Mouse (Mus musculus): Measurements from ENCODE around the gene Angptl7.

Angptl7 gene

DNA sequence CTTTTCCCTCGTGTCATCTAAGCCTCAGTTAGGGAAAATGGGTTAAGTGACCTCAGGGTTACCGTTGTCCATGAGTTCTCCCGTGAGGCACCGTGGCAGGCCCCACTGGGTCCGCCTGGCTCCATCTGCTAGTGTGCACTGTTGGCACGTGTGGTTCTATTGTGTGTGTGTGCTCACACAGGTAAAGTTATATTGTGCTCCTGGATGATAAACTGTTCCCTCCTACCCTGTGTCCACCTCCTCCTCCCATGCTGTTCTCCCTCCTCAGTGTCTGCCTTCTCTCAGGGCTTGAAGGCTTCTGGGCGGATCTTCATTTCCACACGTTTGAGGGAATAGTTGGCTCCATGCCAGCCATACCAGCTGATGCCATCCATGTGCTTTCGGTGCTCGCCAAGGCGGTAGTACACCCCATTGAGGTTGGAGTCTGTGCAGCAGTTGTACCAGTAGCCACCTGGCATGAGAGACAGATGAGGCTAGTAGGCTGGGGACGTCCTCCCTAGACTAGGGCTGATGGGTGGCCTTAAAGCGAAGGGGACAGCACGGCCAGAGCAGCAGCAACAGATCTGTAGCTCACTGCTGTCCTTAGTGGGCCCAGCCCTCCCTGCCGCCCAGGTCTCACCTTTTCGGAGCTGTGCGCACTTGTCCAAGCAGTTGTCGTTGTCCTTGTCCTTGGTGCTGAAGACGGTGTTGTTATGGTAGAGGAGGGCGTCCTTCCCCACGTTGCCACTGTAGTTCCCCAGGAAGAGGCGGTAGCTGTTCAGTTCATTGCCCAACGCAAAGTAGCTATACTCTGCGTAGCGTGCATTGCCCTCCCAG is 4.2 kb downstream of the Angptl7 start:
- no peak for DNase-seq (ENCODE audit: low spot score)

- no peak for DNase-seq (ENCODE audit: low spot score)
Measured at GRCm38 (mm10) chr4:148495160-148495559, 5.1 kb downstream of the Angptl7 start.

DNA sequence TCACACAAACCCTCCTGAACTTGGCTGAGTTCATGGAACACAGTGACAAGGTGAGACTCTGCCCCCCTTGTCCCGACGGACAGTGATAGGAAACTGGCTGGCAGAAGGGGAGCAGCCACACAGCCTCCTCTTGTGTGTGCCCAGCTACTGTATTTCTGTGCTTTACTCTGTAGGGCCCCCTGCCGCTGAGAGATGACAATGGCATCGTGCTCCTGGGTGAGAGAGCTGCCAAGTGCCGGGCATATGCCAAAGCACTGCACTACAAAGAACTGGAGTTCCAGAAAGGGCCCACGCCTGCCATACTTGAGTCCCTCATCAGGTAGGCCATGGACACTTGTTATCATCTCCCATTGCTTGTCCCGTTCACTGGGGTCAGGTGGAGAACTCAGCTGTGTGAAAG is 8.8 kb downstream of the Angptl7 start:
- no peak for DNase-seq (ENCODE audit: low spot score)

- no peak for DNase-seq (ENCODE audit: low spot score)
Measured at GRCm38 (mm10) chr4:148490502-148490901, 9.8 kb downstream of the Angptl7 start.

DNA sequence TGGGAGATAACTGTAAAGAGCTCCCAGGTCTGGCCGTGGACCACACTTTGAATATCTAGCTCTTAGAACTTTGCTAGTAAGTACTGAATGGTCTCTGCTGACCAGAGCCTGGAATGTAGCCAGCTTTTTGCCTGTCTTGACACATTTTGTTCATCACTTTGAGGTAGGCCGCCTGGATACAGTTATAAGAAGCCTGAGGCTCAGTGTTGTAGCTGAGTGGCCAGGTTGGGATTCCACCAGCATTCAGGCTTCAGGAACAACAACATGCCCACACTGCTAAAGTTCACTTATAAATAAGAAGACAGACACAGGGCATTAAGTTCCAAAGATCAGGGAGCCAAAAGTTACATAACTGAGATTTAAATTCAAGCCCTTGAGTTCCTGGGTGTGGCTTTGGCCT is 12.4 kb downstream of the Angptl7 start:
- DNase-seq (ENCODE audit: low spot score): no peak

- no peak for DNase-seq (ENCODE audit: low spot score)
Measured at GRCm38 (mm10) chr4:148484511-148484910, 15.7 kb downstream of the Angptl7 start.

- no peak for DNase-seq (ENCODE audit: low spot score)
Measured at GRCm38 (mm10) chr4:148481557-148482168, 18.6 kb downstream of the Angptl7 start.

DNA sequence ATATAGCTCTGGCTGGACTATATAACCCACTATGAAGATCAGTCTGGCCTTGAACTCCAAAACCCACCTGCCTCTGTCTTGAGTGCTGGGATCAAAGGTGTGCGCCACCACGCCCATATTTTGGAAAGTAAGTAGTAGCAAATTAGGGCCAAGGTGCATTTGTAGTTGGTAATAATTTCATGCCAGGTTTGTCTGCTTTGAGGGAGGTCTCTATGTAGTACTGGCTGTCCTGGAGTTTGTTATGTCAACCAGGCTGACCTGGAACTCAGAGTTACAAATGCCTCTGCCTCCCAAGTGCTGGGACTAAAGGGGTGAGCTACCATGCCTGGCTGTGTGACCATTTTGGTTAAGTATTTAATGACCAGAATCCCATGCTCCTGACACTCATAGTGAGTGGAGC is 20.0 kb downstream of the Angptl7 start:
- no peak for DNase-seq (ENCODE audit: low spot score)

- DNase-seq (ENCODE audit: low spot score): no peak
Measured at GRCm38 (mm10) chr4:148473496-148473895, 26.8 kb downstream of the Angptl7 start.

DNA sequence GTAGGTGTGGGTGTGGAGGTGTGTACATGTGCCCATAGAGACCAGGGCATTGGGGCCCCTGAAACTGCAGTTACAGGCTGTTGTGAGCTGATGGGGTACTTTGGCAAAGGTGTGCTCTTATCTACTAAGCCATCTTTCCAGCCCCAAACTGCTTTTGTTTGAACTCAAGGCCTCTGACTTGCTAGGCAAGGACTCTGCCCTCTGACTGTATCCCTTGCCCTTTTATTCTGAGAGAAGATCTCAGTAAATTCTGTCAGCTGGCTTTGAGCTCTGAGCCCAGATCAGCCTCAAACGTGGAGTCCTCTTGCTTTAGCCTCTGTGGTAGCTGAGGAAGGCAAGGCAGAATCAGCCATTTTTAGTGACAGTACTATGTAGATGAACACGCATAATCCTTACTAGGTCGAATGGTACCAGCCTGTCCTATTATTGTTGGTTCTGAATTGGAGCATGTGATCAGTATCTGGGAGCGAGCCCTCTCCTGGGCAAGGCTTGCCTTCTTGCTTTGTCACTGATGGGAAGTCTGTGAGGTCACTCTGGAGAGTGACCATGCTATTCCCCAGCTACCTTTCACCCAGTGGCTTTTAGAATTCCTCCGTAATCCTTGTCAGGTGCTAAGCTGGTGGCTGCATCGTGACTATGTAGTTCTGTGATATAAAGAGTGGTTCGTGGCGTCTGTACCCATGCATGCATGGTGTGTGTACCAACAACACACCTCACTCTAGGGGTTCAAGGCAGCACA is 27.7 kb downstream of the Angptl7 start:
- DNase-seq (ENCODE audit: low spot score): no peak

DNA sequence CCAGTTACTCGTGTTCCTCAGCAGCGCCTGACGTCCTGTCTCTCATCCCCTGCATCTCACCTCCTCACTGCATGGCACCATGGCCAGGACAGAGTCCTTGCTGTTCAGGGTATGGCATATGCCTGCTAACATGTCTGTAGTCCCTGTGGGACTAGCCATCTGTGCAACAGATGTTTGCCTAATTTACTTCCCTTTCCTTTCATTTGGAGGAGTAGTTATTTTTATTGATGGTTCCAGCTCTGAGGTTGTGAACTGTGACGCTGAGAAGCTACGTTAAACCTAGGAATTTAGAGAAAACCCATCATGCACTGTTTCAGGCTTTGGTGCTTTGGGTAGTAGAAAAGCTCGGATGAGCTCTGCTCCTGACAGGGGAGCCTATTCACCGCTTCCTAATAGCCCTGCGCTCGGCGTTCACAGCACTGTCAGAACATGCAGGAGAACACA is 28.9 kb downstream of the Angptl7 start:
- DNase-seq (ENCODE audit: low spot score): no peak

DNA sequence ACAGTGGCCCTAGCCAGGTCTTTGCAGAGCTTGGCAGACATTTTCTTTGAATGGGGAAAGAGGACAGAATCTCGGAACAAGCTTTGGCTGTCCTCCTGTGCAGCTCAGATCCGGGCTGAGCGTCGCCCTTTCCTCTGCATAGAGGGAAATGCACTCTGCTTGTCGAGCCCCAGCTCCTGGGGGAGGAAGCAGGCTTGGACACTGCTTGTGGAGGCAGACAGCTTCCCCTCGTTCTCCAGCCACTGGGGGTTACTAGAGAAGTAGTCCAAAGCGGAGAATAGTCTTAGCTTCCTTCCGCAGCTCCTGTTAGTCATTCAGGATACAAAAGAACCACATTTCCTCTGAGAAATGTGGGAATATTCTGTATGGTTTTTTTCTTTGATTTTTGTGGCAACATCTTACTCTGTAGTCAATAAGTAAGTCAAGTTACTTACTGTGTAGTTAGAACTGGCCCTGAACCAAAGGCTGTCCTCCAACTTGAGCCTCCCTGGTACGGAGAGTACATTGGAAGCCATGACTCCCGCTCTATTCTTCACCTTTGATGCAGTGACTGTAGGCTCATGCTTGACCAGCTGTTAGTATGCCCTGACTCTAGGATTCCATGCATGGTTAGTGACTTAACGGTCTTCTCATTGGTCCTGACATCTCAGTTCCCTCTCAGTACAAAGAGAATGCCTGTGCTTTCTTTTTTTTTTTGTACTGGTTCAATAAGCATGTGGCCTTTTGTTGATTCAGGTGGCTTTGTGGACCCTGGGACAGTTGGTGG is 30.6 kb downstream of the Angptl7 start:
- DNase-seq (ENCODE audit: low spot score): no peak

- DNase-seq (ENCODE audit: low spot score): no peak
Measured at GRCm38 (mm10) chr4:148468396-148468795, 31.9 kb downstream of the Angptl7 start.

- DNase-seq (ENCODE audit: low spot score): no peak
Measured at GRCm38 (mm10) chr4:148466511-148467079, 33.7 kb downstream of the Angptl7 start.

DNA sequence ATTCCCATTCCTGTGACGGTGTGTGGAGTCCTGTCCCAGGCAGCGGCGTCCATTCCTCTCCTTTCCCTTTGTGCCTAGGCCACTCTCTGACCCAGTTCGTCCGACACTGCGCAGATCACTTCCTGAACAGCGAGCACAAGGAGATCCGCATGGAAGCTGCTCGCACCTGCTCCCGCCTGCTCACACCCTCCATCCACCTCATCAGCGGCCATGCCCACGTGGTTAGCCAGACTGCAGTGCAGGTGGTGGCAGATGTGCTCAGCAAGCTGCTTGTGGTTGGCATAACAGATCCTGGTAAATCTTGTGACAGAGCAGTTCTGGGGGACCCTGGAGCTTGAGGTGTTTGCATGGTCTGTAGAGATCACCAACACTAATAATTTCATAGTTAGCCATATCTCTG is 35.4 kb downstream of the Angptl7 start:
- DNase-seq (ENCODE audit: low spot score): no peak

- no peak for DNase-seq (ENCODE audit: low spot score)
Measured at GRCm38 (mm10) chr4:148464301-148464700, 36.0 kb downstream of the Angptl7 start.

- DNase-seq (ENCODE audit: low spot score): peak; percentile 33
Measured at GRCm38 (mm10) chr4:148463208-148463960, 36.9 kb downstream of the Angptl7 start.

DNA sequence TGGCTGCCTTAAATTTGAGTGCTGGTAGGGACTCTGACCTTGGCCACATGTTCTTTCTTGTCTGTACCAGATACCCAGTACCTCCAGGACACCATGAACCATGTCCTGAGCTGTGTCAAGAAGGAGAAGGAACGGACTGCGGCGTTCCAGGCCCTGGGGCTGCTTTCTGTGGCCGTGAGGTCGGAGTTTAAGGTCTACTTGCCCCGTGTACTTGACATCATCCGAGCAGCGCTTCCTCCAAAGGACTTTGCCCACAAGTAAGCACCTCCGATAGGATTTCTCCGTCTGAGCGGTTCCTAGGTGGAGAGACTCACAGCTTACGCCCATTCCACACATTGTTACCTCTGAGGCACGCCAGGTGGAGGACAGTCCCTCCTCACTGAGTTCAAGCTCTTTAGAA is 37.5 kb downstream of the Angptl7 start:
- DNase-seq (ENCODE audit: low spot score): no peak

GRCm38 (mm10) chr4:148461772-148462171 is 38.5 kb downstream of the Angptl7 start:
- DNase-seq (ENCODE audit: low spot score): no peak

DNA sequence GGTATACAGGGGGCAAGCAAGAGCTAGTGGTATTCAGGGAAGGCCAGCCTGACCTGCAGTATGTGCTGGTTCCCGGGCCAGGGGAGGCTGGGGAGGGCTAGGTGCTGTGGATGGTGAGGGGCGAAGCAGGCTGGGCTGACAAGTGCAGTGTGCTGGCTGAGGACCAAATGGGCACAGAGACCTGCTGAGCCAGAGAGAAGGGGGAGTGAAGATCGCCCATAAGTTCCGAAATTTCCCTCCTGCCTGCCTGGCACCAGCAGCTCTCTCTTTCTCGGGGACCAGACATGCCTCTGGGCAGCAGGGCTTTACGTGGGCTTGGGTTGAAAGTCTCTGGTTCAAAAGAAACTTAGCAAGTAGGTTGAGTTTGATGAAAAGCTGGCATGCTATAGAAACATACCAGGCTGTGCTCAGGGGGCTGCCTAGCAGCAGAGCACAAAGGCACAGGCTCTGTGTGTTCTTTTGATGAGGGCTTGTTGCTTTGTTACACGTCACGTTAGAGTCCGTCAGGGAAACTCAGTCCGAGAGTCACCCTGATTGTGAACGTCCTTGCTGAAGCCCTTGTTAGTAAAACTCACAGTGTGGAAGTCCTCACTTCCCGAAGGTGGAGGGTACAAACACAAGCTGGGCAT is 39.5 kb downstream of the Angptl7 start:
- DNase-seq (ENCODE audit: low spot score): no peak
